Mouse (Mus musculus): ENCODE measurements around the gene Notch1.

DNA sequence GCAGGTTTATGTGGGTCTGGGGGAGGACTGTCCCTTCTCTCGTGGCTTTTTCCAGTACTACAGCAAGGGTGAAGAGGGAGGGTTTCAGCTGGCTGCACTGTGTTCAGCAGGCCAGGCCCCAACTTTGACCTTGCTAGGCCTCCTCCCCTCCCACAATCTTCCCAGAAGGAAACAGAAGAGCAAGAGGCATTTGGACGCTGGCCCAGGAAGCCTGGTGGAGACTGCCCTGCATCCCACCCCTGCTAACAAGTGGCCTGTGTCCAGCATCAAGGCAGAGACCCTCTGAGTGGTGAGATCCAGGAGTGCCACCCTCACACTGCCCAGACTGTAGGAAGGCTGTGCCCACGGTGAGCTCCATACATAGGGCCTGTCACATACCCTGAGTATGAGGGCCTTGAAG lies 27.8 kb upstream of the Notch1 start:
- TF ChIP-seq CTCF (IDR thresholded peaks at IDR 0.05; ENCODE audit: low read depth, low read length) (no peak), POLR2A (IDR thresholded peaks at IDR 0.05; ENCODE audit: borderline replicate concordance, low read depth, low read length) (no peak)
